Mouse (Mus musculus) lung, postnatal 0 days (tissue): ENCODE measurements around the gene Pim1. TPM values are rescaled to one million over a fixed set of nuclear protein-coding genes. Genes with fewer than 3 reads are reported as not detected.

Experiments
- ATAC-seq: fragments of 200-750 bp; cut with Nextera tagmentation; 2 replicates; pipeline ENCODE4 v1.8.0; 2017; ENCODE audit warnings: moderate library complexity
- DNase-seq: peaks from one replicate; pipeline ENCODE4 v3.0.0-alpha.2; 2016; ENCODE audit warnings: low spot score
- H3K27ac ChIP-seq: fragments of 300-500 bp; sonication (generic); 2 replicates; pipeline ENCODE4 v1.5.1; 2014; ENCODE audit warnings: antibody characterized with exemption, mild to moderate bottlenecking, low read length, mixed read lengths
- H3K27me3 ChIP-seq: fragments of 300-500 bp; sonication (generic); replicated peaks from 2 replicates; pipeline ENCODE4 v1.6.1; 2014; ENCODE audit warnings: low read length, mixed read lengths; ENCODE audit not compliant: insufficient read depth
- H3K36me3 ChIP-seq: fragments of 300-500 bp; sonication (generic); 2 replicates; pipeline ENCODE4 v1.6.1; 2014; ENCODE audit warnings: low read length, mixed read lengths; ENCODE audit not compliant: insufficient read depth
- H3K4me1 ChIP-seq: fragments of 300-500 bp; sonication (generic); 2 replicates; pipeline ENCODE4 v1.6.1; 2014; ENCODE audit warnings: antibody characterized with exemption, low read depth, low read length, mixed read lengths; ENCODE audit not compliant: insufficient read depth
- H3K4me2 ChIP-seq: fragments of 300-500 bp; sonication (generic); replicated peaks from 2 replicates; pipeline ENCODE4 v1.6.1; 2014; ENCODE audit warnings: low read depth, mild to moderate bottlenecking, low read length, moderate library complexity, mixed read lengths
- H3K4me3 ChIP-seq: fragments of 300-500 bp; sonication (generic); 2 replicates; pipeline ENCODE4 v1.5.1; 2014; ENCODE audit warnings: low read depth, low read length
- H3K9ac ChIP-seq: fragments of 300-500 bp; sonication (generic); replicated peaks from 2 replicates; pipeline ENCODE4 v1.6.1; 2014; ENCODE audit warnings: low read depth, mild to moderate bottlenecking
- H3K9me3 ChIP-seq: fragments of 300-500 bp; sonication (generic); 2 replicates; pipeline ENCODE4 v1.6.1; 2016; ENCODE audit warnings: low read length, mixed read lengths
- CTCF ChIP-seq: IDR thresholded peaks from 2 replicates; pipeline ENCODE4 v1.5.1; 2016; ENCODE audit warnings: antibody characterized with exemption, mild to moderate bottlenecking
- EP300 ChIP-seq: IDR thresholded peaks from 2 replicates; pipeline ENCODE4 v1.6.1; 2016; ENCODE audit warnings: antibody characterized with exemption, mild to moderate bottlenecking, control low read depth
- WGBS: fragments of 180-500 bp; shearing (Covaris S2); extraction: QIAGEN DNeasy Blood & Tissue Kit; methylation state at CpG from one replicate; pipeline ENCODE4 v1.1.7; 2014; 5-methylcytosine and 5-hydroxymethylcytosine counted together
- polyA plus RNA-seq: library from polyadenylated mRNA; unstranded; fragments of >200 nt; fragmentation: Nextera tagmentation; extraction: Ambion mirVana; gene quantifications from 2 replicates; pipeline ENCODE4 v1.2.1, GENCODE M21; 2015

Pim1 gene
- polyA plus RNA-seq, 1 experiment from 2014 or later, result 30.0 TPM

DNA sequence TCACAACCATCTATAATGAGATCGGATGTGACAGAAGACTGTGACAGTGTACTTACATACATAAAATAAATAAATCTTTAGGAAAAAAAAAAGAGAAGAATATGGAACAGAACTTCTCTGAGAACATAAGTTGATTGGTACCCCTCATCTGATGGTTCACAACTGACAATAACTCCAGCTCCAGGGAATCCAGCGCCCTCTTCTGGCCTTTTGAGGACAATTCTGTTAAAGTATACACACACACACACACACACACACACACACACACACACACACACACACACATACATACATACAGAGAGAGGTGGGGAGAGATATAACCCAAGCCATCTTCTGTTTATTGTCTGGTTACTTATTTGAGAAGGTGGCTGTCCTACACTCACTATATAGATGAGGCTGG is 6.1 kb upstream of the Pim1 start:
- H3K27ac ChIP-seq, result no peak overlapping the region
- H3K9ac ChIP-seq, result no peak overlapping the region
- no peak for DNase-seq
- no peak for ATAC-seq
- WGBS, result 89% methylated on average over 2 of the region's 2 CpGs
- H3K4me2 ChIP-seq, result no peak overlapping the region
- H3K36me3 ChIP-seq, result no peaks in the 10 kb centered on the region
- H3K4me1 ChIP-seq, result no peaks in the 10 kb centered on the region
- TF ChIP-seq CTCF, result no peak
- no peak for TF ChIP-seq EP300
- H3K4me3 ChIP-seq, result no peak overlapping the region
- no peaks in the 10 kb centered on the region for H3K27me3 ChIP-seq
- H3K9me3 ChIP-seq, result no peaks in the 10 kb centered on the region

DNA sequence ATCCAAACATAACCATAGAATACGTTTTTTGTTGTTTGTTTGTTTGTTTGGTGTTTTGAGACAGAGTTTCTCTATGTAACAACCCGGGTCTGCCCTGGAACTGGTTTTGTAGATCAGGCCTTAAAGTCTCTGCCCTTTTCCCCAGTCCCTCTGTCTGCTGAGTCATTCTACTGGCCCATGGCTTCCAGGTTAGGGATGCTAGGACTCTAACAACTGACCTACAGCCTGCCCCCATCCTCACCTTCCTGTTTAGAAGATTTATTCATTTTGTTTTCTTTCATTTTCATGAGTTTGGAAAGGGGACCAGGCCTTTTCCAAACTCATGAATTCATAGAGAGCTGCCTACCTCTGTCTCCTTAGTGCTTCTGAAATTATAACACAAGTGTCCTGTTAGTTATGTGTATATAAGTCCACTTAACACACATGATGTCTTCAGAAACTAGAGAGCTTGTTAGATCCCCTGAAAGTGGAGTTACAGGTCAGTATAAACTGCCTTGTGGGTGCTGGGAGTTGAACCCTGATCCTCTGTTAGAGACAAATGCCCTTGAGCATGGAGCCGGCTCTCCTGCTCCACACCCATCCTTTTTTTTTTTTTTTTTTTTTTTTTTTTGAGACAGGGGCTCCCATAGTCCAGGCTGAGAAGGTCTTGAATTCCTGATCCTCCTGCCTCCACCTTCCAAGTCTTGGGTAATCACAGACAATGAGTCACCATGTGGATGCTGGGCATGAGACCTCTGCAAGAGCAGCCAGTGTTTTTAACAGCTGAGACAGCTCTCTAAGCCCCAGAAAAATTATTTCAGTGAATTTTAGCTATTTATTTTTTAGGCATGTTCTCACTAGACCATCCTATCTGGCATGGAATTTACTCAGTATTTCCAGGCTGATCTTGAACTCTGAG is 5.0 kb upstream of the Pim1 start:
- Histone ChIP-seq H3K4me3 (no peak overlapping the region), H3K4me2 (no peak overlapping the region), H3K36me3 (no peaks in the 10 kb centered on the region), H3K9ac (no peak overlapping the region), H3K27ac (no peak overlapping the region), H3K4me1 (no peaks in the 10 kb centered on the region), H3K27me3 (no peaks in the 10 kb centered on the region), H3K9me3 (no peaks in the 10 kb centered on the region)
- ATAC-seq (no peak), DNase-seq (no peak)
- TF ChIP-seq EP300 (no peak), CTCF (no peak)
- WGBS, result 57% methylated on average over 3 of the region's 3 CpGs

DNA sequence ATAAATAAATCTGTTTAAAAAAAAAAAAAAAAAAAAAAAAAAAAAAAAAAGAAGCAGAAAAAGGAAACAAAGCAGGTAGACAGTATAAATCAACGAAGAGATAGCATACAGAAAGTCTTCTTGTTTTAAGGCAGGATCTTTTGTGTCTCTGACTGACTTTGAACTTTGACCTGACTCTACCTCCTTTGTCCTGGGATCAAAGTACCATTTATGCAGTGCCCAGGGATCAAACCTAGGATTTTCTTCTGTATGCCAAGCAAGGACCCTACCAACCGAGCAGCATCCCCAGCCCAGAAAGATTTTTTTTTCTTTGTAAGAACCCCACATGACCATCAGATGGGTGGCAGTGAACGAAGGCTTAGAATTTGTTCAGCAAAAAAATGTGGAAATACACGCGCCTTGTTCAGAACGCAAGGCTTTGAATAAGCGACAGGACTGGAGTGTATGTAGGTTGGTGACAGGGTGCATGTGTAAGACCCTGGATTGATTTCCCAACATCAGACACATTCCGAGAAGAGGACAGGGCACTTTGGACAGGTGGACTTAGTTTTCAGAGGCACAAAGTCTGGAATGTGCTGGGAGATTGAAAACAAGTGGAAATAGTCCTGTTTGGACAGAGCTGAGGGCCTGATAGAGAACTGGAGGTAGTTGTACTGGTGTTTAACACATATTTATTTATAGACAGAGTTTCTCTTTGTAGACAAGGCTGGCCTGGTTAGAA is 2.1 kb upstream of the Pim1 start:
- TF ChIP-seq CTCF (no peak), EP300 (no peak)
- H3K4me1 ChIP-seq, result no peaks in the 10 kb centered on the region
- H3K36me3 ChIP-seq, result 0 out of 2 replicates have a peak, but pooled peaks cover 5% of the 10 kb centered on the region
- H3K9me3 ChIP-seq, result no peaks in the 10 kb centered on the region
- no peaks in the 10 kb centered on the region for H3K27me3 ChIP-seq
- ATAC-seq (no peak), DNase-seq (peak; percentile 37)
- H3K9ac ChIP-seq, result no peak overlapping the region
- H3K4me3 ChIP-seq, result no peak overlapping the region
- H3K27ac ChIP-seq, result peak overlapping the region; percentile 43
- H3K4me2 ChIP-seq, result no peak overlapping the region
- 70% methylated on average over 8 of the region's 8 CpGs for WGBS

DNA sequence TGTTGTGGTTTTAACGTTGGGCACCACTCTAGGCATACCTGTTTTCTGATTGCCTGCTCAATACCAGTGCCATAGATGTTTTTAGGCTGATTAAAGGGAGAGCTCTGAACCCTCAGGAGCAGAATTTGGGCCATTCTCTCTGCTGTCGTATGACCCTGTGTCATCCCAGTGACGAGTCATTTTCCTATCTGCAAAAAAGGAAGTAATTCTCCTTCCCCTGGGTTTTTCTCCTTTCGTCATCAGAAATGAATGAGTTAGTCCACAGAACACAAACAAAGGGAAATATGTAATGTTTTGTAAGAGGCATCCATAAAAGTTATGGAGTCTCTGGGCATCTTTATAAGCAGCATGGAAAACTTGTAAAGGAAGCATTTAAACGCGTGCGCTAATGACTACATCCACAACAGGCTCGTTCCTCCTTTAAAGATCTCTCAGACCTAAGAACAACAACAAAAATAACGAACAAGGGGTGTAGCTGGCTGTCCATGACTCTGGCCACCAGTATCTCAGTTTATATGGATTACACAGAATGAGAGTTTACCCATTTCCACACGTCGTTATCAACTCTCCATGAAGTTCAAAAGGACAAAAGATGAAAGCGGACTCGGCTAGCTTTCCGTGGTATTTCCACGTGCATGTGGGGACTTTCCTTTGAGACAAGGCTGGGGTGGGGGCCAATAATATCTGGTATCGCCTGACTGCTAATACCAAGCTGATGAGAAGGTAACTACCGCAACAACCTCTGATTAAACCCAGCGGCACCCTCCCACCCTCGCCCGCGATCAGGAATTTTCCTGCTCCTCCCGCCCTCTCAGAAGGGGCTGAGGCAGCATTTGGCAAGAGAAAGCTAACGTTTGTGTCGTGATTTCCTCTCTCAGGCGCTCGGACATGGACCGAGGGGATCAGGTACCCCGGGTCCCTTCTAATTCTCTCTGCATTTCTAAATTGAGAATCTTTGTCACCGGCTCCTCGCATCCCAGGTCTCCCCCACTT is 1.3 kb upstream of the Pim1 start:
- Histone ChIP-seq H3K4me2 (peak overlapping the region; percentile 73), H3K27me3 (no peaks in the 10 kb centered on the region), H3K4me1 (no peaks in the 10 kb centered on the region), H3K9me3 (no peaks in the 10 kb centered on the region), H3K27ac (peak overlapping the region; percentile 90), H3K4me3 (peak overlapping the region; percentile 90), H3K36me3 (peaks cover 11% of the 10 kb centered on the region; the same call in 1 of the 2 replicates), H3K9ac (peak overlapping the region; percentile 50)
- DNase-seq (peak; percentile 82), ATAC-seq (no peak)
- 4% methylated on average over 30 of the region's 30 CpGs for WGBS
- TF ChIP-seq EP300, result no peak
- TF ChIP-seq CTCF, result no peak

DNA sequence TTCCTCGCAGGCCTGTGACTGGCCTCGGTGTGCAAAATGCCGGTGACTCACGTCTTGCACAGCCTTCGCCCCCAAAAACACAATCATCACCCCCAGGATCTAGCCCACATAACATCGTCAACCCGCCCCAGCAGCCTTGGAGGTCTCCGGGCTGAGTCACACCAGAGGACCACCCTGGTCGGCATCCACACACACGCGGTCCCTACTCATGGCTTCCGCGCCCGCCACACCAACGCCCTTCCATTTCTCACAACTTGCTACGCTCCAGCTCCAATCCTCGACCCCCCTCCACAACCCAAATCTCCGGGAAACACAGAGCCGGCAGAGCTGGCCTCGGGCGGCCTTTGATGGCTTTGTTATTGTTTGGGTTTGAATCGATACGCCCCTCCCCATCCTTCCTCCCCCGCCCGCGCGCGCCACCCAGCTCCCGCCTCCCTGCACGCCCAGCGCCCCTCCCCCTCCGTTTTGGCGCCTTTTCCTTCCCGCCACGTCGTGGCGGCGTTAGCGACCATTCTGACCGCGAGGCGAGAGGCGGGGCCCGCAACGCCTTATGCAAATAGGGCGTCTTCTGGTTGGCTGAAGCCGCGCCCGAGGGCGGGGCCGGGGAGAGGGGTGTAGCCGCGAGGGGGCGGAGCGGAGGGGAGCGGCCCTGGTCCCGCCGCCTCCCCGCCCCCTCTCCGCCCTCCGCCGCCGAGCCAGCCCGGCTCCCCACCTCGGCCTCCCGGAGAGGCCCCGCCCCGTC is 411 bp upstream of the Pim1 start:
- Histone ChIP-seq H3K9ac (peak overlapping the region; percentile 50), H3K27ac (peak overlapping the region; percentile 90), H3K36me3 (peaks cover 11% of the 10 kb centered on the region; the same call in 1 of the 2 replicates), H3K4me2 (peak overlapping the region; percentile 84), H3K27me3 (no peaks in the 10 kb centered on the region), H3K4me1 (no peaks in the 10 kb centered on the region), H3K9me3 (no peaks in the 10 kb centered on the region), H3K4me3 (peak overlapping the region; percentile 90)
- ATAC-seq (peak; percentile 92), DNase-seq (peak; percentile 99)
- TF ChIP-seq CTCF, result 0 out of 2 replicates have a peak, but pooled peaks have one; percentile 32
- peak; percentile 60 for TF ChIP-seq EP300
- 2% methylated on average over 38 of the region's 68 CpGs for WGBS
